Mouse (Mus musculus): ENCODE data around the gene Entpd7.
A peak's percentile ranks its signal among the peaks of the same experiment; 100 is the strongest.

The Entpd7 gene

GRCm38 (mm10) chr19:43769366-43769960 lies 80.0 kb downstream of the Entpd7 start:
- no peak for DNase-seq (ENCODE audit: low read depth, low spot score)

- peak; percentile 42 for DNase-seq (ENCODE audit: low read depth, low spot score)
Measured at GRCm38 (mm10) chr19:43770584-43770983, 81.1 kb downstream of the Entpd7 start.

GRCm38 (mm10) chr19:43771499-43771969 lies 82.1 kb downstream of the Entpd7 start:
- peak; percentile 85 for DNase-seq (ENCODE audit: low read depth, low spot score)

- DNase-seq (ENCODE audit: low read depth, low spot score) = no peak
Measured at GRCm38 (mm10) chr19:43772311-43772710, 82.8 kb downstream of the Entpd7 start.

GRCm38 (mm10) chr19:43775433-43775832 lies 86.0 kb downstream of the Entpd7 start:
- no peak for DNase-seq (ENCODE audit: low read depth, low spot score)

GRCm38 (mm10) chr19:43776561-43776960 lies 87.1 kb downstream of the Entpd7 start:
- DNase-seq (ENCODE audit: low read depth, low spot score) = no peak

GRCm38 (mm10) chr19:43777308-43777707 lies 87.8 kb downstream of the Entpd7 start:
- no peak for DNase-seq (ENCODE audit: low read depth, low spot score)

GRCm38 (mm10) chr19:43780391-43780790 lies 90.9 kb downstream of the Entpd7 start:
- DNase-seq (ENCODE audit: low read depth, low spot score) = no peak

GRCm38 (mm10) chr19:43781980-43782379 lies 92.5 kb downstream of the Entpd7 start, which contains the start of gene Abcc2:
TSS of gene Abcc2 (plus strand) at chr19:43782192.
- no peak for DNase-seq (ENCODE audit: low read depth, low spot score)

Measured in A20 (cell line).